Mouse (Mus musculus) embryo, embryonic 10 days (tissue): ENCODE measurements around the gene Defa37.
"Not testable (repeated sequence)": the region's sequence is repeated elsewhere in the genome, so short reads cannot be mapped to it uniquely, and the experiment has no call there.

Experiments
- DNase-seq: peaks from one replicate; pipeline ENCODE4 v3.0.0-alpha.2; 2015; ENCODE audit warnings: low spot score

The Defa37 gene

GRCm38 (mm10) chr8:21565086-21565485 is at the start of gene Defa37:
Gene Defa37, plus strand, starts transcription at chr8:21565386.
- not testable (repeated sequence) for DNase-seq

- not testable (repeated sequence) for DNase-seq
Observed at GRCm38 (mm10) chr8:21528732-21529131, 36.5 kb upstream of the Defa37 start, which contains the start of gene Defa32. Gene Defa32, plus strand, starts transcription at chr8:21529032.

GRCm38 (mm10) chr8:21582706-21583105 is 17.5 kb downstream of the Defa37 start, which contains the start of gene Defa28:
Gene Defa28, plus strand, starts transcription at chr8:21583006.
- DNase-seq: not testable (repeated sequence)

GRCm38 (mm10) chr8:21594408-21594807 is 29.2 kb downstream of the Defa37 start, which contains the start of gene Gm7861:
Gene Gm7861, minus strand, starts transcription at chr8:21594508.
- not testable (repeated sequence) for DNase-seq
